Mouse (Mus musculus) cerebellum, adult 18-20 months (tissue): ENCODE results near the gene Arid1b.

Source experiments
- DNase-seq, 2 experiments: peaks; one replicate each; pipeline ENCODE4 v3.0.0; 2021

Arid1b gene

GRCm38 (mm10) chr17:5196508-5196907 lies 202.4 kb downstream of the Arid1b start:
- DNase-seq: no peak

DNA sequence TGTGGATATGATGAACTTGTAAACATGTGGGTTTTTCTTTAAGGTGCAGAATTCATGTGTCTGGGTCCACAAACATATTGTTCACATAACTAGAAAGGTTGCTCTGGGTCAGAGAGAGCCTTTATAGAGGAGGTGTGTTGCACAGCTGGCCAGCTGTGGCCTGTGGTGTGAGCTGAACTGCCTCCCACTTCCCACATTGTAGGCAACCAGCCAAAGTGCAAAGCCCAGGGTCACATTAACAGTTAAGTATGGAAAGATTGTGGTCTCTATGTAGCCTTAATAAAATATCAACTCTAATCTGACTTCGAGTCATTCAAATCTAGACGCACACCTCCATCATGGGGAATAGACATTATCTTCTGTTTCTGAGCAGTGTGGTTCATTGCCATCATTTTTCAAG lies 203.0 kb downstream of the Arid1b start:
- DNase-seq: no peak

- no peak for DNase-seq
These were observed 203.6 kb downstream of the Arid1b start for GRCm38 (mm10) chr17:5197765-5198164.

DNA sequence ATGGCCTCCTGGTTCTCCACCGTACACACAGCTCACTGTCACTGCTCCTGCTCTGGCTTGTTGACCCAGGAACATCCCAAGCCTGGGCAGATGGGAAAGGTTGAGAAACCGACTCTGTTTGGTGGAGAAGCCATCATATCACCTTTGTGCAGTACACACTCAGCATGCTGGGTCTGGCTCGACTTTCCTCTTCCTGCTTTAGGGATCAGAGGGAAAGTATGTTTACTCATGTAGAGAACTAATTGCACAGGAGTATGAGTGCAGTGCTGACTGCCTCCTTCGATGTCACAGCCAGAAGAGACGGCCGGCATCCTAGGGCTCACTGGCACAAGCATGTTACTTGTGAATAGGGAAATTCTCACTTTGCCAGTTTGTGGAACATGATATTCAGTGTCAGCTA lies 204.1 kb downstream of the Arid1b start:
- no peak for DNase-seq

DNA sequence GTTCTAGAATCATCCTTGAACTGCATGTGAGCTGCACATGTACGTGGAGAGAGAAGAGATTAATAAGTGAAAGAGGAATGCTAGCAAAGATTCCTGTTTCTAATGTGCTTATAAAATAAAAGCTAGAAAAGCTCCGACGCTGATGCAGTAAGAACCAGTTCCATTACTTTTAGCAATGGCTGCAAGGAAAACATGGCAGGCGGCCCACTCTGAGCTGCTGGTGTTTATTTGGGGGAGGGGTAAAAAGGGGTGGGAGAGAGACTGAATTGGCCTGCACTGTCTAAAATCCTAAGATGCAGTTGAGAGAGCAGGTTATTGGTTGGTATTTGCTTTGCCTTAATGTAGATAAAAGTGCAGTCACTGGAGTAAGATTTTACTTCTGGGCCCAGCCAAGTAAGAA lies 204.7 kb downstream of the Arid1b start:
- DNase-seq: no peak

DNA sequence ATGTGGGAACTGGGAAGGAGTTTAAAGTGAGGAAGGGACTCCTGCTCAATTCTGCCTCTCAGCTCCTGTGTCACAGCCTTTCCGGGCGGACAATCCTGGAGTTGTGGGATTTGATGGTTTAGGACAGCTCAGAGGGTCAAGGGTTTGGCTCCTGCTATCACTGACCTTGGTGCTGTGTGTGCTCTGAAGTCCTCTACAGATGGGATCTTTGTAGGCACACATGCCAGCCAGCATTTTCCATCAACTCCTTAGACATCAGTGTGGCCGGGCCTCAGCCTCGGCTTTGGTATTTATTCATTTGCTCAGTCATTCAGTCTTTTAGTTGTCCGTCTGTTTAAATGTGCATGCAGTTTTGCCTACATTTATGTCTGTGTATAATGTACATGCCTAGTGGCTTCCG lies 206.5 kb downstream of the Arid1b start:
- DNase-seq: no peak

DNA sequence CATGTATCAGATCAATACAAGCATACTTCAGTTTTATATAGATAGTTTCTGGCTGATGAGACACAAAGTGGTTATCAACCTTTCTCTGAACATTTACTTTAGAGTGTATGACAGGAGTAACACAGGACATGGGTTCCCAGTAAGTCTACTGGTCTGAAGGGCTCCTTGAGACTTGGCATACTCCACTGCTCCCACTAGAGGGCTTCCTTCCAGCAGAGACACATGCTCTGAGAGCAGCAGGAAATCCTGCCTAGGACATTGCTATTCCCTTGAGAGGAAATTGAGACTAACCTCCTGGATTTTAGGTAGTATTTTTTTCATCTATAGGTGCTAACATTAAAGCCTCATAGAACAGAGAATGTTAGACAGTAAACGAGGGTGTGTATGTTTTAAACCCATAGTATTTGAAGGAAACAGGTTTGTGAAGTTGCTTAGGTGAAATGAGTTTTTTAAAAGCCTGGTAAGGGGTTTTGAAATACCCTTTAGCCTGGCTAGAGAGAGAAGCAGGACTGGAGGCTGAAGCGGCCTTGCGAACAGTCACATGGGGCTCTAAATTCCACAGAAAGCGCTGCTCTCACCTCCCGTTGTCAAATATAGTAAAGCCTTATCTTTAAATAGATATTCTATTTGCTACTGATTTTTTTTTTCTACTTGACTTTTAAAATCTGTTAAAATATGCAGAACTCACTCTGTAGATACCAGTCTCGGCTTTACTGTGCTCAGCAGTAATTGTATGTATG lies 207.9 kb downstream of the Arid1b start:
- peak; percentile 60 to 74 for DNase-seq

DNA sequence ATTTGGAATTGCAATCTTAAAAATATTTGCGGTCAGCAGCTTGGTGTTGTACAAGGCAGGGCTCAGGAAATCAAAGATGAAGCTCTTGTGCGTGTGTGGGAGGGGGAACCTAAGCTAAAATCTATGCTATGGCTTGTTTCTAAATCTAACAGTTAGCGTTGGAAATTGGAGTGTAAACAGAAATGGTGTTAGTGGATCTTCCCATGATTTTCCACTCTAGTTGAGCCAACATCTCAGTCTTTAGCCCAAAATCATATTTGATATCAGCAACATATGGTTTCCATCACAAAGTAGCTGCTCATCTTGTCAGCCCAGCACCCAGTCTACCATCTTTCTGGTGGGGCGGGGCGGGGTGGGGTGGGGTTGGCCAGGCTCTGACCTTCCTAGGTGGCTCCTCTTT lies 208.6 kb downstream of the Arid1b start:
- DNase-seq: no peak

GRCm38 (mm10) chr17:5203346-5204102 lies 209.4 kb downstream of the Arid1b start:
- no peak for DNase-seq

- peak; percentile 59 for DNase-seq
These were observed 210.1 kb downstream of the Arid1b start for GRCm38 (mm10) chr17:5204103-5204665.

DNA sequence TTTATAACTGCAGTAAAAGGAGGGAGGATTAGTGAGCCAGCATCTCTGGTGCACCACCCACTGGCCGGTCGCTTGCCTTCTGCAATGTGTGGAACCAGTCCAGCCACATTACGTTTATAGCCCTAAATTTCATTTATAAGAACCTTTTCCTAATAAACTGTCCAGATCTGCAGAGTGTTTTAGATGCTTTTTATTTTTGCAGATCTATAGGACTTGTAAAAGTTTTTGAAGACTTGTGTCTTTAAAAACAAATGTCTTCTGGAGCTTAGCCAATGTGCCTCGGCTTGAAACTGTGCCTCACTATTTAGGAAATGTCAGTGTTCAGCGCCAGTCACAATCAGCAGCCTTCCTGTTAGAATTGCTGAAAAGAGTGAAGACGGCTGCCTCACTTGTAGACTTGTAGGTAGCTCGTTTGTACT lies 211.0 kb downstream of the Arid1b start:
- DNase-seq: peak; percentile 52 to 66

- no peak for DNase-seq
These were observed 212.6 kb downstream of the Arid1b start for GRCm38 (mm10) chr17:5206731-5207130.

GRCm38 (mm10) chr17:5207881-5208280 lies 213.7 kb downstream of the Arid1b start:
- no peak for DNase-seq

- DNase-seq: peak in 1 of 2 experiments; percentile 49
These were observed 214.2 kb downstream of the Arid1b start for GRCm38 (mm10) chr17:5208362-5208761.

DNA sequence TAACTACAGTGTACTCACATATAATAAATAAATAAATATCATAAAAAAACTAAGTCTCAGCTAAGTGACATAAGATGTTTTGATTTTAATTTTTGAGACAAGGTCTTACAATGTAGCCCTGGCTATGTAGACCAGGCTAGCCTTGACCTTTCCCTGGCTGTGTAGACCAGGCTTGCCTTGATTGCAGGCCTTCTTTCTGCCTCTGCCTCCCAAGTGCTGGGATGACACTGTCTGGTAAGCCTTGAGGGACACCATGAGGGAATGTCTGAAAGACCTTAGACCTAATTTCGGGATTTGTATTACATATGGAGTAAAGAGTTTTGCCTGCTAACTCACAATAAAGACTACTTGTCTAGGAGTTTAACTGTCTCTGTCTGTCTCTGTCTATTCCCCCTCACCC lies 214.9 kb downstream of the Arid1b start:
- peak in 1 of 2 experiments; percentile 1 for DNase-seq

DNA sequence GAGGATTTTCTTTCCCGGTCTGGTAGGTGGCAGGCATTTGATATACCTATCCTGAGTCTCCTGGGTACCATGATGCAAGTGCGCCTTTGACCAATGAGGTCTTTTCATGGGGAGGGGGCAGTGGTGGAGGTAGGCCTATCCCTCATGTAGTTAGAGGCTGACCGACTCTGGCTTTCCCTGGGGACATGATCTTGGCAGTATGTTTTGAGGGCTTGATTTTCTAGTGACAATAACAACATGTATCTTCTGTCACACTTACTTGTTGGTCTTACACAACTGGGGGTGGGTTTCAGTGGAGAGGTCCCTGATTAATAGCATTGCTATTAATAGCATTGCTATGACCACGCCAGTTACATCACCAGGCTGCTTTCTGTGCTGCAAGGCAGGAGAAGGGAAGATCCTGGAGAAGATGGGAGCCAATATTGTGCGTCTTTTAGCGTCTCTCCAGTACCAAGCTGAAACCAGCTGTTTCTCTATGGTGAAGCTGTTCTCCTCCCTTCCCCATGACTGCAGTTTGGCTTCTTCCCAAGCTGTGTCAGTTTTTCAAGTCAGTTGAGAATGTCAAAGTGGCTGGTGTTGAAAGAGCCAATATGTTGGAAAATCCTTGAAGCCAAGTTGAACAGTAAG lies 216.1 kb downstream of the Arid1b start:
- DNase-seq: peak in 1 of 2 experiments; percentile 14

DNA sequence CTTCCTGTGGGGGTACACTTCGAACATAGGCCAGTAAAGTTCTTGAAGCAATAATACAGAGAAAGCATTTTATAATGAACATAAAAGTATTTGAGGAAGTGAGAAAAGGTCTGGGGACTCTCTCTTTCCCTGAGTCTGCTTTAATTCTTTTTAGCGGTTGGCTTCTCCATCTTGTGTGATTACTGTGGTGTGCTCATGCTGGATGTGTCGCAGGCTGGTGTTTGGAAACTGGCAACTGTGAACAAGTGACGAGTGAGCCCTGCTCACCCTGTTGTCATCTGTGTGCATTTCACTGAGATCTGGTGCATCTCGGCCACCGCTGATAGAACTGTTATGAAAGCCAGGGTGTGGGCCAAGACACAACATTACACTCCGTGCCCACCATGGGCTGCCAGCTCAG lies 216.8 kb downstream of the Arid1b start:
- DNase-seq: peak in 1 of 2 experiments; percentile 8

DNA sequence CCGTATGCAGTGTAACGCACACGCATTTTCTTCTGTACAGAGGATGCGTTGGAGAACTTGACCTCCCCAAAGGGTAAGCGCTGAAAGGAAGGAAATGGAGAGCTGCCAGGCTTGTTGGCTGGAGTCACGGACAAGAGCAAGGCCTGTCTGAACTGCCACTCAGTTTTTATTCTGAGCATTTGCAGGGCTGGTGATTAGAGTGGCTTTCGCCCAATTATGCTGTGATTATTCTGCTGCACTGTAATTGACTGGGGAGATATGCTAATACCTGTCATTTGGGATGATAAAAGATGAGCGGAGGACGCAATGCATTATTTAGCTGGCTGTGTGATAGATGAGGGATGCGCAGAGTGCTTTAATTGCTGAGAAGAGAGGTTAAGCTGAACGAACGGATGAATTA lies 218.0 kb downstream of the Arid1b start:
- DNase-seq: peak; percentile 74 to 80

DNA sequence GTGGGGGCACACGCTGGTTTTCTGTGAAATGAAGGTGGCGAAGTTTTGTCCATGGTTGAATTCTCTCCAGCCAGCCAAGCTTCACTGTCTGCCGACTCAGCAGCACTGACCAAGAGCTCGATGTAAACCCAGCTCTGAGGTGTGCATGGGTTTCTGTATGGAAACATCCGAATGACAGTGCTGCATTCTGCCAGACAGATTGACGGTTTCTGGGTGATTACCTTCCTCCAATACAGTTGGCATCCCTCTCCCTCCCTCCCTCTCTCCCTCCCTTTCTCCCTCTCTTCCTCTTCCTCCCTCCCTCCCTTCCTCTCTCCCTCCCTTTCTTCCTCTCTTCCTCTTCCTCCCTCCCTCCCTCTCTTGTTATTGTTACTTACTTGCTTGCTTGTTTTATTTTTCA lies 219.3 kb downstream of the Arid1b start:
- no peak for DNase-seq

- DNase-seq: no peak
These were observed 221.2 kb downstream of the Arid1b start for GRCm38 (mm10) chr17:5215352-5215751.

DNA sequence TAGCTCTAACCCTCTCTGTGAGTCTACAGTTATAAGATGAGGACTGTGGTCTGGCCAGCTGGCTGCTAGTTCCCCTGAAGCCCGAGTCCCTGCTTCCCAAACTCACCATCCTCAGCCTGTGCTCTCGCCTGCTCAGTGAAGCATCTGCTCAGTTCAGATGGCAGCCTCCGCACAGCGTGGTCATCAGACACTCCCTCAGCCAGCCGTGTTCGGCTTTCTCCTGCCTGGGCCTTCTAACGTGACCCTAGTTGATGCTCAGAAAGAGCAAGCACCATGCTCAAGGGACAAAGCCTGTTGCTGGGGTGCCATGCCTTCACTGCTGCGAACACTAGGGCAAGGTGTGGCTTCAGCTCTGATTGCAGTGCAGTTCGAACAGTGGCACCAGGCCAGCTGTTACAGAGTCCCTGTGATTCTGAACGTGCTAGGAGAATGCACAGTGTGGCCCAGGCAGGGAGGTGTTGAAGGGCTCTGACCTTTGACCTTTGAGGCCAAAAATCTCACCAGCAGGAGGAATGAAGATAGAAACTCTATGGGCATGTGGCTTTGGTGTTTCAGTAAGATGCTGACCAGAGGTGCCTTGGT lies 222.9 kb downstream of the Arid1b start:
- DNase-seq: peak; percentile 48 to 52

DNA sequence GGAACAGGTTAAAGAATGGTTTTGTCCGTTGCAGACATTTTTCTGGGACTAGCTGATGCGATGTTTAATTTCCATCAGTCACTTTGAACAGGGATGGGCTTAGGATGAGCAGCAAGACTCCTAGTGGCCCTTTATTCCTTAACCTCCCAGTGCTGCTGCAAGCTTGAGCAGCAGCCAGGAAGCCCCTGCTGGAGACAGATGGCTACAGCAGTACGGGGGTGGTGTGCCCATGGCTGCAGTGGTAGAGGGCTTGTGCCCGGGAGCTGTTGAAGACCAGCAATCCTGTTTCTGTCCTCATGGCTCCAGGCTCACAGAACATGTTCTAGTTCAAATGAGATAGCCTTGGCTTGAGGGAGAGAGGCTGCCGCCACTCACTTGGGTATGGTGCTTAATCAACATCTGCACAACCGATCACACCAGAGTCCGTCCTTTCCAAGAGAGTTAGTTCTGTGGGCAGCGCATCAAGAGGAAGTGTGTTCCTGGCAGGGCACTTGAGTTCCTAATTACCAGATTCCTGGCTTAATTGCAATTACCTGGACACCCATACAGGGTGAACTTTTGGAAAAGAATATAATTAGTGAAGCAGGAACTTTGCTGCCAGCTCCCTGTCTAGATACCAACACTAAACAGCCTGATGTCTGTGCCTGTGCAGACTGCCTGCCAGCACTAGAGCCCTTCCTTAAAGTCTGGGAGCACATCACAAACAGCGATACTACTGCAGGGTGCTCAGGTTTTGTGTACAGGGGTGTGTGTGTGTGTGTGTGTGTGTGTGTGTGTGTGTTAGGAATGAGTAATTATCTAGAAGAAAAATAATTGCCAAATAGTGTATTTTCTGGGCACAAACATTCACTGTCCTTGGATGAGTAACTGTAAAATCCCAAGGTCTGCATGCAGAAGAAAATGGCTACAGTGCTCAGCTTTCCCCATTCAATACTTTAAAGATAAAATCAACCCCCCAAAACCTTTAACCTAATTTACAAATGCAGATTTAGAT lies 224.0 kb downstream of the Arid1b start:
- DNase-seq: no peak
